Mouse (Mus musculus) MEL (cell line): ENCODE results near the gene Olfr549.

ENCODE experiments used
- CTCF ChIP-seq, 3 experiments: IDR thresholded peaks in 2 of 3; conservative IDR thresholded peaks in 1 of 3; 2 replicates each; pipeline ENCODE4 v1.5.1; 2011 to 2012; ENCODE audit warnings: low read length in 3 of 3, low read depth in 2 of 3, mild to moderate bottlenecking in 2 of 3, improper control_type of control experiment in 1 of 3, inconsistent platforms in 1 of 3, mixed read lengths in 1 of 3, moderate library complexity in 1 of 3; ENCODE audit not compliant: control insufficient read depth in 1 of 3, insufficient read depth in 1 of 3, poor library complexity in 1 of 3, severe bottlenecking in 1 of 3
- MAZ ChIP-seq: IDR thresholded peaks from 2 replicates; pipeline ENCODE4 v1.6.1; 2012; ENCODE audit warnings: low read depth, mild to moderate bottlenecking, inconsistent platforms, low read length, improper control_type of control experiment
- USF2 ChIP-seq, 2 experiments: IDR thresholded peaks; 2 replicates each; pipeline ENCODE4 v1.6.1; 2011 to 2012; ENCODE audit warnings: improper control_type of control experiment in 2 of 2, low read length in 2 of 2, borderline replicate concordance in 1 of 2, inconsistent platforms in 1 of 2, low read depth in 1 of 2, mild to moderate bottlenecking in 1 of 2; ENCODE audit not compliant: insufficient read depth in 1 of 2

- TF ChIP-seq CTCF (IDR thresholded peaks at IDR 0.05 in 2 of 3, conservative IDR thresholded peaks at IDR 0.05 in 1 of 3; ENCODE audit: control insufficient read depth in 1 of 3, insufficient read depth in 1 of 3, low read depth in 2 of 3, low read length in 3 of 3, poor library complexity in 1 of 3, severe bottlenecking in 1 of 3), result no peak
- TF ChIP-seq MAZ, result no peak
- no peak for TF ChIP-seq USF2 (IDR thresholded peaks at IDR 0.05; ENCODE audit: borderline replicate concordance in 1 of 2, insufficient read depth in 1 of 2, low read depth in 1 of 2, low read length in 2 of 2)
Observed at GRCm38 (mm10) chr7:102508666-102509065, 41.0 kb upstream of the Olfr549 start.
